Mouse (Mus musculus) kidney, embryonic 14.5 days (tissue): Measurements from ENCODE around the gene Lpin1. TPM values are rescaled to one million over a fixed set of nuclear protein-coding genes. Genes with fewer than 3 reads are reported as not detected.

ENCODE experiments used
- ATAC-seq: fragments of 200-750 bp; cut with Nextera tagmentation; 2 replicates; pipeline ENCODE4 v1.8.0; 2017; ENCODE audit warnings: moderate number of reproducible peaks, mild to moderate bottlenecking, moderate TSS enrichment, moderate library complexity; ENCODE audit not compliant: low FRiP score, low TSS enrichment
- H3K27ac ChIP-seq: fragments of 300-500 bp; sonication (generic); 2 replicates; pipeline ENCODE4 v1.5.1; 2014; ENCODE audit warnings: low read depth, mild to moderate bottlenecking, low read length, moderate library complexity, mixed read lengths
- H3K27me3 ChIP-seq: fragments of 300-500 bp; sonication (generic); 2 replicates; pipeline ENCODE4 v1.6.1; 2014; ENCODE audit warnings: mild to moderate bottlenecking, low read length; ENCODE audit not compliant: control insufficient read depth, insufficient read depth
- H3K36me3 ChIP-seq: fragments of 300-500 bp; sonication (generic); 2 replicates; pipeline ENCODE4 v1.6.1; 2014; ENCODE audit warnings: low read length, mixed read lengths; ENCODE audit not compliant: control insufficient read depth, insufficient read depth
- H3K4me1 ChIP-seq: fragments of 300-500 bp; sonication (generic); 2 replicates; pipeline ENCODE4 v1.6.1; 2014; ENCODE audit warnings: low read length, mixed read lengths; ENCODE audit not compliant: control insufficient read depth, insufficient read depth
- H3K4me2 ChIP-seq: fragments of 300-500 bp; sonication (generic); replicated peaks from 2 replicates; pipeline ENCODE4 v1.6.1; 2014; ENCODE audit warnings: low read depth, mild to moderate bottlenecking, low read length
- H3K4me3 ChIP-seq: fragments of 300-500 bp; sonication (generic); 2 replicates; pipeline ENCODE4 v1.5.1; 2014; ENCODE audit warnings: mild to moderate bottlenecking, low read length
- H3K9ac ChIP-seq: fragments of 300-500 bp; sonication (generic); 2 replicates; pipeline ENCODE4 v1.6.1; 2014; ENCODE audit warnings: low read depth, mild to moderate bottlenecking, low read length, moderate library complexity
- H3K9me3 ChIP-seq: fragments of 300-500 bp; sonication (generic); 2 replicates; pipeline ENCODE4 v1.6.1; 2016; ENCODE audit warnings: low read length; ENCODE audit not compliant: control insufficient read depth
- WGBS: fragments of 180-500 bp; shearing (Covaris S2); extraction: QIAGEN DNeasy Blood & Tissue Kit; methylation state at CpG from one replicate; pipeline ENCODE4 v1.1.7; 2014; 5-methylcytosine and 5-hydroxymethylcytosine counted together
- polyA plus RNA-seq: library from polyadenylated mRNA; unstranded; fragments of >200 nt; fragmentation: Nextera tagmentation; extraction: Ambion mirVana; gene quantifications from 2 replicates; pipeline ENCODE4 v1.2.1, GENCODE M21; 2014

Lpin1 gene
- polyA plus RNA-seq, 1 experiment from 2014 or later: 6.1 TPM

- no peak for ATAC-seq
- no peaks in the 10 kb centered on the region for H3K27me3 ChIP-seq
- no peak overlapping the region for H3K4me3 ChIP-seq
- no peaks in the 10 kb centered on the region for H3K9me3 ChIP-seq
- no peaks in the 10 kb centered on the region for H3K36me3 ChIP-seq
- no peak overlapping the region for H3K4me2 ChIP-seq
- WGBS: 54% methylated on average over 12 of the region's 12 CpGs
- no peak overlapping the region for H3K9ac ChIP-seq
- H3K27ac ChIP-seq: no peak overlapping the region
- H3K4me1 ChIP-seq: no peaks in the 10 kb centered on the region
Measured at GRCm38 (mm10) chr12:16643508-16644345, 33.0 kb upstream of the Lpin1 start.

- Histone ChIP-seq H3K4me1 (no peaks in the 10 kb centered on the region), H3K36me3 (no peaks in the 10 kb centered on the region), H3K4me2 (no peak overlapping the region), H3K27me3 (no peaks in the 10 kb centered on the region), H3K4me3 (no peak overlapping the region), H3K27ac (no peak overlapping the region), H3K9me3 (no peaks in the 10 kb centered on the region), H3K9ac (no peak overlapping the region)
- no peak for ATAC-seq
- 64% methylated on average over 5 of the region's 5 CpGs for WGBS
Measured at GRCm38 (mm10) chr12:16642000-16642399, 31.2 kb upstream of the Lpin1 start.

GRCm38 (mm10) chr12:16640075-16640474, 29.3 kb upstream of the Lpin1 start:
- Histone ChIP-seq H3K9ac (no peak overlapping the region), H3K36me3 (no peaks in the 10 kb centered on the region), H3K4me1 (no peaks in the 10 kb centered on the region), H3K9me3 (no peaks in the 10 kb centered on the region), H3K27ac (no peak overlapping the region), H3K4me2 (no peak overlapping the region), H3K4me3 (no peak overlapping the region), H3K27me3 (no peaks in the 10 kb centered on the region)
- WGBS: 86% methylated on average over 6 of the region's 6 CpGs
- ATAC-seq: no peak

- no peaks in the 10 kb centered on the region for H3K9me3 ChIP-seq
- WGBS: 70% methylated on average over 12 of the region's 12 CpGs
- no peak for ATAC-seq
- no peak overlapping the region for H3K27ac ChIP-seq
- H3K27me3 ChIP-seq: no peaks in the 10 kb centered on the region
- H3K36me3 ChIP-seq: no peaks in the 10 kb centered on the region
- no peak overlapping the region for H3K9ac ChIP-seq
- no peaks in the 10 kb centered on the region for H3K4me1 ChIP-seq
- no peak overlapping the region for H3K4me2 ChIP-seq
- H3K4me3 ChIP-seq: no peak overlapping the region
Measured at GRCm38 (mm10) chr12:16639078-16639771, 28.5 kb upstream of the Lpin1 start.

- Histone ChIP-seq H3K36me3 (no peaks in the 10 kb centered on the region), H3K9ac (no peak overlapping the region), H3K4me3 (no peak overlapping the region), H3K27me3 (no peaks in the 10 kb centered on the region), H3K4me2 (no peak overlapping the region), H3K4me1 (no peaks in the 10 kb centered on the region), H3K27ac (no peak overlapping the region), H3K9me3 (no peaks in the 10 kb centered on the region)
- no peak for ATAC-seq
- 73% methylated on average over 6 of the region's 6 CpGs for WGBS
Measured at GRCm38 (mm10) chr12:16635816-16636215, 25.1 kb upstream of the Lpin1 start.

GRCm38 (mm10) chr12:16634075-16634813, 23.5 kb upstream of the Lpin1 start:
- Histone ChIP-seq H3K9me3 (no peaks in the 10 kb centered on the region), H3K4me2 (no peak overlapping the region), H3K9ac (no peak overlapping the region), H3K36me3 (no peaks in the 10 kb centered on the region), H3K4me3 (no peak overlapping the region), H3K27me3 (no peaks in the 10 kb centered on the region), H3K4me1 (no peaks in the 10 kb centered on the region), H3K27ac (no peak overlapping the region)
- ATAC-seq: no peak
- 56% methylated on average over 14 of the region's 14 CpGs for WGBS

GRCm38 (mm10) chr12:16633235-16633634, 22.5 kb upstream of the Lpin1 start:
- Histone ChIP-seq H3K4me2 (no peak overlapping the region), H3K27ac (no peak overlapping the region), H3K36me3 (no peaks in the 10 kb centered on the region), H3K9ac (no peak overlapping the region), H3K4me1 (no peaks in the 10 kb centered on the region), H3K4me3 (no peak overlapping the region), H3K27me3 (no peaks in the 10 kb centered on the region), H3K9me3 (no peaks in the 10 kb centered on the region)
- no peak for ATAC-seq
- WGBS: 71% methylated on average over 6 of the region's 6 CpGs

- Histone ChIP-seq H3K4me1 (no peaks in the 10 kb centered on the region), H3K36me3 (no peaks in the 10 kb centered on the region), H3K27me3 (no peaks in the 10 kb centered on the region), H3K4me3 (no peak overlapping the region), H3K27ac (no peak overlapping the region), H3K9ac (no peak overlapping the region), H3K4me2 (no peak overlapping the region), H3K9me3 (no peaks in the 10 kb centered on the region)
- WGBS: 79% methylated on average over 2 of the region's 2 CpGs
- no peak for ATAC-seq
Measured at GRCm38 (mm10) chr12:16631423-16631822, 20.7 kb upstream of the Lpin1 start.

GRCm38 (mm10) chr12:16630866-16631185, 20.1 kb upstream of the Lpin1 start:
- ATAC-seq: no peak
- Histone ChIP-seq H3K27ac (no peak overlapping the region), H3K4me1 (no peaks in the 10 kb centered on the region), H3K4me2 (no peak overlapping the region), H3K4me3 (no peak overlapping the region), H3K9me3 (no peaks in the 10 kb centered on the region), H3K36me3 (no peaks in the 10 kb centered on the region), H3K9ac (no peak overlapping the region), H3K27me3 (no peaks in the 10 kb centered on the region)
- 96% methylated on average over 1 of the region's 1 CpGs for WGBS
